Mouse (Mus musculus) ovary, postnatal 36 days (tissue): Measurements from ENCODE around the gene Resf1.
"Not testable (repeated sequence)": the region's sequence is repeated elsewhere in the genome, so short reads cannot be mapped to it uniquely, and the experiment has no call there.

Experiments
- DNase-seq: peaks from one replicate; pipeline ENCODE4 v3.0.0; 2022; ENCODE audit warnings: low spot score, mixed read lengths

Resf1 gene

DNA sequence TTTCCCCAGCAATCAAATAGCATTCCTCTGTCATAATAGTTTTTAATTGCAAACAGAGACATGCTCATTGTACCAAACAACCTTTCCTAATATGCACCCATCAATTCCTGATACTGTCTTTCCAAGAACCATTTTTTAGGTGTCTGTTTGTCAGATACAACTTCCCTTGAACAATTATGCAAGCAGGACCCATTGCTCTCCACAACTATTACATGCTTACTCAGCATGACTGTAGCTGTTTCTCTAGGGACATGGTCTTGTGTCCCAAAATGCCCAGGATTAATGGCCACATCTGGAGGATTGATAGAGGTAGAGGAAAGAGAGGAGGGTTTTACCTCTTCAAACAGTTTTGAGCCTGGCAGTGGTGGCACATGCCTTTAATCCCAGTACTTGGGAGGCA is 35.2 kb downstream of the Resf1 start:
- DNase-seq: no peak

DNA sequence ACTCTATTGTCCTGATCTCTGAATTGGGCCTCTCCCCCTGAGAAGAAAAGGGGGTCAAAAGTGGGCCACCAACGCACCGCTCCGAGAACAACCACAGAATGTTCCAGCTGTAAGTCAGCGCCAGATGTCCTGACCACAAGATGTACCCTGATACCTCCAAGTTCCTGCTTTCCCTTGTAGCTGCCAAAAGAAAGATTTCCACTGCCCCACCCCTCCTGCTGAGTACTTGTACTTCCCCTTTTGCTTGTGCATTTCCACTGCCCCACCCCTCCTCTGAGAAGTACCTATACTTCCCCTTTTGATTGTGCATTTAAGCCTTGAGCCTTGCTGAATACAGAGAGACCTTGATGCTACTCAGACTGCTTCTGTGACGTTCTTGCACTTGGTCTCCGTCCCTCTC is 39.0 kb downstream of the Resf1 start:
- not testable (repeated sequence) for DNase-seq

GRCm38 (mm10) chr6:149354826-149355495 is 45.7 kb downstream of the Resf1 start:
- DNase-seq: no peak

GRCm38 (mm10) chr6:149355799-149356198 is 46.6 kb downstream of the Resf1 start:
- DNase-seq: not testable (repeated sequence)

DNA sequence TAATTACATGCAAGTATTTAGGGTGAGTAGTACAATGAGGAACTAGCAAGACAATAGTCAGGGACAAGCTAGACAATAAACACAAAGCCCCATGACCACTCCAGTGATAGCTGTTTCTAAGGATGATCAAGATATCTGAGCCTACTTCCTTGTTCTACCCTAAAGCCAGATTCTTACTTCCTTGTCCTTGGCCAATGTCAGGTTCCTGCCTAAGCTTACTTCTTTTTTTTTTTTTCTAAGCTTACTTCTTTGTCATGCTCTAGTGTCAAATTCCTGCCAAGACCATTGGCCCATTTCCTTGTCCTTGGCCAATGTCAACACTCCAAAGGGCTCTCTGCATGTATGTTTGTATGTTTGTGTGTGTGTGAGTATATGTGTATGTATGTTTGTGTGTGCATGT is 47.9 kb downstream of the Resf1 start:
- DNase-seq: no peak

- not testable (repeated sequence) for DNase-seq
Observed at GRCm38 (mm10) chr6:149362533-149362932, 53.3 kb downstream of the Resf1 start.

DNA sequence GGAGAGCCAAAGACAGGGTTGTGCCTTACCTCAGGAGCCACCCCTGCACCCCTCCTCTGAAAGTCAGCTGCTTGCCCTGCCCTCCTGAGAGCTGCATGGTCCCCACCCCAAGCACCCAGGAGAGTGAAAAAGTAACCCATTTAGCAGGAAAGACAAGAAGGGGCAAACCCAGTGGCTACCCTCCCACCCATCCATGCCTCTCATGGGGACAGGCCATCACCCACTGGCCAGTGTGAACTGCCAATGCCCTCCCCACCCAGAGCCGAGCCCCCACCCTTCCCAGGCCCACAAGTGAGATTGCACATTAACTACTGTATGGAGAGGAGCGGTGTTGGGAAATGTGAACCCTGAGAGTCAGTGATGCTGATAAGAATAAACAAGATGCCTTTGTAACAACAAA is 56.8 kb downstream of the Resf1 start:
- DNase-seq: not testable (repeated sequence)

GRCm38 (mm10) chr6:149366403-149366802 is 57.2 kb downstream of the Resf1 start:
- no peak for DNase-seq

DNA sequence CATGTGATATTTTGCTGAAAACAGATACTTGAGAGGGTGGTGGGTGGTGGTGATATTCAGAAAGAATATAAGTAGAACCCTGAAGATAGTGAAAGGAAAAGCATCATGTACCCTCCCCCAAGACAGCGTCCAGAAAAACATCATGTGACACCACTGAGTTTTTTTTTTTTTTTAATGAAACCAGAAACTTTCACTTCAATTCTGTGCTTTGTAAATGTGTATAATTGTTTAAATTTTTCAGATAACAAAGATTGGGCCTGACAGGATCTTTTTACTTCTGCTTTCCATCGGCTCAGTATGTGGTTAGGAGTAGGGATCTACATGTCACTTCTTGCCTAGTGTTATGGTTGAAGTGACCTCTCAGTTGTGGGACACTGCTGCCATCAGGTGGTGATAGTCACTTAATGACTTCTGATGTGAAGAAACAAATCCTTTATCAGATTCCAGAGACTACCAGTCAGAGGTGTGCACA is 65.8 kb downstream of the Resf1 start:
- DNase-seq: peak; percentile 56

GRCm38 (mm10) chr6:149383531-149383930 is 74.3 kb downstream of the Resf1 start:
- no peak for DNase-seq
